Mouse (Mus musculus) CD4-positive, CD25-positive, alpha-beta regulatory T cell, adult 2 months (primary cell): ENCODE results near the gene Defb15.
A peak's percentile ranks its signal among the peaks of the same experiment; 100 is the strongest.
"Not testable (repeated sequence)": the region's sequence is repeated elsewhere in the genome, so short reads cannot be mapped to it uniquely, and the experiment has no call there.

Experiments used
- DNase-seq: peaks from one replicate; pipeline ENCODE4 v3.0.0-alpha.2; 2012; ENCODE audit warnings: low read depth, low spot score

Defb15 gene

GRCm38 (mm10) chr8:21932610-21933009, at the start of gene Defb15:
Gene Defb15, minus strand, starts transcription at chr8:21932710.
- DNase-seq = no peak

GRCm38 (mm10) chr8:21981664-21982337, 49.3 kb upstream of the Defb15 start:
- no peak for DNase-seq

- DNase-seq = no peak
These were observed 45.7 kb upstream of the Defb15 start for GRCm38 (mm10) chr8:21978193-21978592.

- no peak for DNase-seq
These were observed 37.0 kb upstream of the Defb15 start, which contains the start of gene Ccdc70 for GRCm38 (mm10) chr8:21969475-21969874. Gene Ccdc70, plus strand, starts transcription at chr8:21969775.

- no peak for DNase-seq
These were observed 34.1 kb upstream of the Defb15 start for GRCm38 (mm10) chr8:21966646-21967045.

GRCm38 (mm10) chr8:21958414-21958813, 25.9 kb upstream of the Defb15 start, which contains the start of gene Fam90a1a:
Gene Fam90a1a, plus strand, starts transcription at chr8:21958714.
- DNase-seq = no peak

GRCm38 (mm10) chr8:21956336-21956735, 23.8 kb upstream of the Defb15 start:
- no peak for DNase-seq

GRCm38 (mm10) chr8:21955321-21955720, 22.8 kb upstream of the Defb15 start:
- DNase-seq = peak; percentile 38

GRCm38 (mm10) chr8:21947311-21948017, 15.0 kb upstream of the Defb15 start:
- no peak for DNase-seq

- DNase-seq = no peak
These were observed 14.0 kb upstream of the Defb15 start, which contains the start of gene Defb13 for GRCm38 (mm10) chr8:21946462-21946861. Gene Defb13, plus strand, starts transcription at chr8:21946762.

- not testable (repeated sequence) for DNase-seq
These were observed 5.5 kb upstream of the Defb15 start, which contains the start of gene Defb35 for GRCm38 (mm10) chr8:21938052-21938451. Gene Defb35, plus strand, starts transcription at chr8:21938352.

GRCm38 (mm10) chr8:21930754-21931153, 1.8 kb downstream of the Defb15 start:
- DNase-seq = not testable (repeated sequence)

- DNase-seq = no peak
These were observed 16.9 kb downstream of the Defb15 start for GRCm38 (mm10) chr8:21915625-21916024.

- no peak for DNase-seq
These were observed 20.0 kb downstream of the Defb15 start for GRCm38 (mm10) chr8:21912554-21912953.

- DNase-seq = no peak
These were observed 20.6 kb downstream of the Defb15 start for GRCm38 (mm10) chr8:21911931-21912330.

GRCm38 (mm10) chr8:21906290-21906689, 26.2 kb downstream of the Defb15 start, which contains the start of gene Defb11:
Gene Defb11, minus strand, starts transcription at chr8:21906412.
- DNase-seq = not testable (repeated sequence)

- DNase-seq = not testable (repeated sequence)
These were observed 47.2 kb downstream of the Defb15 start, which contains the start of gene Defb9 for GRCm38 (mm10) chr8:21885321-21885720. Gene Defb9, minus strand, starts transcription at chr8:21885421.
